Mouse (Mus musculus) right cerebral cortex, adult 18-20 months (tissue): ENCODE measurements around the gene Cttnbp2nl.

Experiments used
- DNase-seq: peaks from one replicate; pipeline ENCODE4 v3.0.0; 2022; ENCODE audit warnings: mixed read lengths

The Cttnbp2nl gene

DNA sequence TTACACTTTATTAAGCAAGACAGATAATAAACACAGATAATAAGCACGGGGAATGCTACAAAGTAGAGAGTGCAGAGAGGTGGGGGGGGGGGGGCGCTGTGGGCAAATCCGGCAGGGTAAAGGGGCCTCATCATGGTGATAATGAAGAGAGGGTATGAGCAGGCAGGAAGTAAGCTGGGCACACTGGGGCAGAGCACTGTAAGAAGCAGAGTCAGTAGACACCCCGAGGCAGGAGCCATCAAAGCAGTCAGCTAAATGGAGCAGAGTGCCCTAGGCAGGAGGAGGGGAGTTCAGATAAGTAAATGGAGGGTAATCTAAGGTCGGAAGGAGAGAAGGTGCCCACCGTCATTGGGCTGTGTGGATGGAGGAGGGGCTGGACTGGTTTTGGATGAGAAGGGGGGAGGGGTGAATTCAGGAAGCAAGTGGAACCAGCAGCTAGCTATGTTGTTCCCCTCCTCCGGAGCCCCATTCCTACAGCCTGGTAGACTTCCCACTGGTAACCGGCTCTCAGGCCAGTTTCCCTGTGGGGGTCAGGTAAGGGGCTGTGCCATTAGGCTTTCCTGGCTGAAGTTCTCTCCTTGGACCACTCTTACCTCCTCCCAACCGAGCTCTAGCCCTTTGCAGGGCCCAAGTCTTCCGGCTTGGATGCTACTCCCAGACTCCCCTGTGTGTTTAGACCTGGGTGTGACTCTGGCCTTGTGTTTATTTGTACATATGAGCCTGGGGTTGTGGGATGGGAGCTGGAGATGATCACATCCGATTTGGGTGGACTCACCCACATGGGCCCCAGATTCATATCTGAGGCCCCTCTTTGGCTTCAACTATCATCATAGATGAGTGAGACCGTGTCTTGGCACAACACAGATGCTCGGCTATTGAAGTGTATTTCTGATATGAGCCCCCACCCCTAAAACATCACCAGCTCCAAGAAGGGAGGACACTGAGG is 89.3 kb downstream of the Cttnbp2nl start:
- no peak for DNase-seq

DNA sequence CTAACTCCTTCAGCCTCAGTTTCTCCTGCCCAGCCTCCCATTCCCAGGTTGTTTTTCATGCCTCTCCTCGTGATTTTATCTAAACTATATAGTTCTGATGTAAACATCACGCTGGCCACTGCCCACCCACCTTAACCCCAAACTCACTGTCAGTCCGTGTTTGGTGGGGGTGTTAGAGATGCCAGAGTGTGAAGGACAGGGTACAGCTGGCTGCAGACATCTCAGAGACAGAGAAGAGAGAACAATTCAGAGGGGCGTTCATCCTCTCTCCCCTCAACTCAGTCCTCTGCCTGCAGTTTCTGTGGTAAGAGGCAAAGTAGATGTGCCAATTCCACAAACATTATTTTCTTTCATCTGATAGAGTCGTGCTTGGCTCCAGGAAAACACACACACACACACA is 90.1 kb downstream of the Cttnbp2nl start:
- no peak for DNase-seq

- no peak for DNase-seq
These were observed 90.8 kb downstream of the Cttnbp2nl start for GRCm38 (mm10) chr3:104962141-104962611.

DNA sequence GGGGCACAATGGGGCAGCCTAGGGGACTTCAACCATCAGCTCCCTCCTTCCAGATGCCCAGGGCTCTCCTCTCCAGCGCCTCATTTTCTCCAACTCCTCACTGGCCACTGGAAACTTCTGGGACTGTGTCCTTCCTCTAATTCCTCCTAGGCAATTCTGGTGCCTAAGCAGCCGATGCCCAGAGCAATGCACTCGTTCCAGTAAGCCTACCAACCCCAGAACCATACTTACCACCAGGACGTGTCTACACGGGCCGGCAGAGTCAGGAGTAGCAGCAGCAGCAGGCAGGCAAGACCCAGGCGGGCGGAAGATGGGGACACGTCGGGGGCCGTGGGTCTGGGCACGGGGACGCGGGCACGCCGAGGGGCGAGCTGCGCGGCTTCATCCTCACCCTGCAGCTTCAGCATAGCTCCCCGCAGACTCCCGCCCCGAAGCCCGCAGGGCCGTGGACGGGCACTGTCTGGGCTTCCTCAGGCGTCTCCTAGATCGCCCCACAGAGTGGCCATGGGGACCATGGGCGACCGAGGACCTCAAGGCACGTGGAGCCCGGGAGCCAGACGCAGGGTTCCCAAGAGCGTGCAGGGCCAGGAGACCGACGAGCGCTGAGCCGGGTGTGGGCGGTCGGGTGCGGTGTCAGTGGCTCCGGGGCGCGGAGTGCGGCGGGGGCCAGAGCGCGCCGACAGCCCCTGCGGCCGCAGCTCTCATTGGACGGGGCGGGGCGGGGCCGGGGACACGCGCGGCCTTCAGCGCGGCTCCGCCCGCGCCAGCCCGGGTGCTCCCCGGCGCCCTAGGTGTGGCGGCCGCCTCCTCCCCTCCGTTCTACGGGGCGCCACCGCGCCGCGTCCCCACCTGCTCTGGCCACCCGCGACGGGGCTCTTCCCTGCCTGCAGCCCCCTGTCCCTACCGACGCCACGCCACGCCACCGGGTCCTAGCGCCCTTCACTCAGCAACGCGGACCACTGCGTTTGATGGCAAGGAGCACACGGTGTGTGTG is 91.6 kb downstream of the Cttnbp2nl start, which contains the start of gene Wnt2b:
Wnt2b (minus strand) TSS at position 856 of the 994 bp plus-strand sequence.
- no peak for DNase-seq

GRCm38 (mm10) chr3:104960026-104961000 is 92.6 kb downstream of the Cttnbp2nl start:
- DNase-seq = no peak

DNA sequence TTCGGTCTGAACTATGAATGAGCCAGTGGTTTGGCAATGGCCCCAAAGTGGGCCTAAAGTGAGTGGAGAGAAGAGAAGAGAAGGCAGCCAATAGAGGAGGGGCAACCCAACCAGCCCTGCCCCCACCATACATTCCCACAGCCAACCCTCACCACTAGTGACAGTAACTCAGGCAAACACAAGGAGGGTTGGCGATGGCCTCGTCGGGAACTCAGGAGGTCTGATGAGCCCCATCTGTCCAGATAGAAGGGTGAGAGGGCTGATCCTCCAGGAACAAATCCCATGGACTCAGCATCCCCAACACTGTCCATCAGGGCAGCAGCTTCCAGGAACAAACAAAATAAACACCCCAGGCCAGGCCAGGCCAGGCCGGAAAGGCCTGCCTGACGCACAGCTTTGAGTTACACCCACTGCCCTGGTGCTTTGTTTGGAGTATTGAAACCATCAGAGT is 96.8 kb downstream of the Cttnbp2nl start:
- no peak for DNase-seq

GRCm38 (mm10) chr3:104954551-104954950 is 98.4 kb downstream of the Cttnbp2nl start:
- no peak for DNase-seq

- no peak for DNase-seq
These were observed 98.8 kb downstream of the Cttnbp2nl start for GRCm38 (mm10) chr3:104954137-104954536.

DNA sequence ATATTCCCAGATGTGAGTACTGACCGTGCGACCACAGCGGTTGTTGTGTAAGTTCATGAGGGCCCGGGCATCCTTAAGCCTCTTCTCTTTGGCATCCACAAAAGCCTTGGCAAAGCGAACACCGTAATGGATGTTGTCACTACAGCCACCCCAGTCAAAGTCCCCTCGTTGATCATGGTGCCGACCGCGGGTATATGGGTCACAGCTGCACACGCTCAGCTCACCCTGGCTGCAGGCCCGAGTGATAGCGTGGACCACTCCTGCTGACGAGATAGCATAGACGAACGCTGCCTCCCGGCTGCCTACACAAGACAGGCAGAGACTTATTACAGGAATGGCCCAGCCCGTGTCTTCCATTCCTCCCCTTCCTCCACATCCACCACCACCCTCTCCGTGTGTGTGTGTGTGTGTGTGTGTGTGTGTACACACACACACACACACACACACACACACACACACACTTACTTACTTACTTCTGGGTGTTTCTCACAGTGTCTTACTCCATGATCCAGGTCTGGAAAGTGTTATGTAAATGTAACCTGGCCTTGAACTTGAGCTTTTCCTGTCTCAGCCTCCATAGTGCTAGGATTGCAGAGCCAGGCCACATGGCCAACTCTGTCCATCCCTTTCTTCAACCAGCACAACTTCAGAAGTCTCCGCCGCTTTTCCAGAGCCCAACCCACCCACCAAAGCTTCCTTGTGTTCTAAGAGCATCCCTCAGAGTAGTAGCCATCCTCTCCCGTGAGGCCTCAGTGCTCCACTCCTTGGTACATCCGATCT is 99.9 kb downstream of the Cttnbp2nl start:
- DNase-seq = no peak
